Mouse (Mus musculus): ENCODE results near the gene Tfdp1.

Tfdp1 gene

DNA sequence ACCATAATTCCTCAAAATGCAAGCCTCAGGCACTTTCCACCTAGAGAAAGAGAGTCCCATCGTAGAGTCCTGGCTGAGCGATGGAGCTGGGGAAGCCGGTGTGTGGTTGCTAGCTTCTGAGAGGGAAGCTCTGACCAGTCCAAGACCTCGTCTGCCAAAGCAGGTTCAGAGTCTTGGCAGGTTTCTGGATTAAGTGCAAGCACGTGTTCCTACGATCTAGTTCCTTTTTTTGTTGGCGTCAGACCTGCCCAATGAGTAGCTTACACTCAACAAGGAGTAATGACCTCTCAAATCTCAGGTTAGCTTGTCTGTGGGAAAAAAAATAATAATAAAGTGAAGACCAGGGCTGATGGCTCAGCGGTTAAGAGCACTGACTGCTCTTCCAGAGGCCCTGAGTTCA is 49.2 kb downstream of the Tfdp1 start:
- no peak for TF ChIP-seq GATA4 (IDR thresholded peaks at IDR 0.05; ENCODE audit: insufficient replicate concordance, low read length)

DNA sequence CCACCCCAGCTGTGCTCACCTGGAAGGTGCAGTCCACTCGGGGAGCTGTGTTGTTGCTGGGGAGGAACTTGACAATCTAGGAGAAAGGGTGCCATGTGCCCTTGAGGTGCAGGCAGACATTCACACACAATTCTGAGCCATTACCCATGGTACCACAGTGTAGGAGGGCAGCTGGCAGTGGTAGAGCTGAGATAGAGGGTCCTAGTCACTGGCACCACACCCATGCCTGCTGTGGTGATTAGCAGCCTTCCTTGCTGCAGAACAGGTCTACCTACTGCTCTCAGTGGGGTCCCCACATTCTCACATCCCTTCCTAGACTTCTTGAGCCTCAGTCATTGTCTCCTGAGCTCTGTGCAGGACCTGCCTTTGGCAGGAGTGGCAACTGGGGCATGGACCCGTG is 50.2 kb downstream of the Tfdp1 start:
- no peak for TF ChIP-seq GATA4 (IDR thresholded peaks at IDR 0.05; ENCODE audit: insufficient replicate concordance, low read length)

DNA sequence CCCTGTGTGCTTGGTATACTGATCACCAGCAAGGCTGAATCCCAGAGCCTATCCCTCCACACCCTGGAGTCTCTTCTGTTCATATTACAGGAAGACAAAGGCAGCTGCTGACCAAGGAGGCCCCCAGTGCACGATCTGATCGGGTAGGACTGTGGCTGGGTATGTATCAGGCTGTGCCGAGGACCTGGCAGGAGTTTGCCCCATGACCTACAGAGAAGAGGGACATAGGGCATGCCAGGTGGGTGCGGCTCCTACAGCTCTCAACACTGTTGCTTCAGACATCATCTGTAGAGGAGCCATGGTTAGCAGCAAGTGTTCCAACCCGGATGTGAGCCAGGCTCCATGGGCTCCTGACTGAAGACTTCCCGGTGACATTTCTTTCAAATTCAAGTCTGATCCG is 55.3 kb downstream of the Tfdp1 start:
- no peak for TF ChIP-seq GATA4 (IDR thresholded peaks at IDR 0.05; ENCODE audit: insufficient replicate concordance, low read length)

DNA sequence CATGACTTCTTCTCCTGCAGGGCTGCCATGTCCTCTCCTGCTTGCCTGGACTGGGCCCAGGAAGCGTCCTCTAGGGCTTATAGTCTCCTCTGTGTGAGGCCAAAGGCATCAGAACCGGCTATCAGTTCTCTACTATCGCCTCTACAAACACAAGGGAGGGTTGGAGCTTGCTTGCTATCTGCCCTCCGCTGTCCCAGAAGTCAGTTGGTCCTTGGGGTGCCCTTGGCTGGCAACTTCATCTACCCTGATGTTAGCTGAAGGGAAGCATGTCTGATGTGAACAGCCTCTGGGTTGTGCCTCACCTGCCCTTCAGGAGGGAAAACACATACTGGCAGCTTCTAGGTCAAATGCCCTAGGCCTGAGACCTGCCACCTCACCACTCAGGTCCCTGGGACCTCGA is 58.2 kb downstream of the Tfdp1 start, which contains the start of gene Atp4b:
Gene Atp4b (minus strand): TSS at position 101 of the 400 bp plus-strand sequence.
- no peak for TF ChIP-seq GATA4 (IDR thresholded peaks at IDR 0.05; ENCODE audit: insufficient replicate concordance, low read length)

DNA sequence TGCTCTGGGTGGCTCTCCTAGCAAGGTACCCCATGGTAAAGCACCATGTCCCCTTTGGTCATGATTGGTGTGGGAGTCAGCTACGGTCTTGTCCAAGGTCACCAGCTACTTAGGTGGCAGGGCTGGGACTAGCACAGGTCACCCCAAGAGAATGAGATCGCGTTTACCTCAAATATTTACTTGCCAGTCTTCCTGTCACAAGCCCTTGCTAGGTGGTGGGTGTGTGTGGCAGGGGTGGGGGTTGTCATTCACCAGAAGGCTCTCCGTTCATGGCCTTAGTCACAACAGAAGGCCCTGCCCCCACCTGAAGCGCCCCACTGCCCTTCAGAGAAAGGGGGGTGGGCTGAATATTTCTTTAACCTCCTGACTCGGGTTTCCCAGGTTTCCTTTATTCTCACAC is 65.0 kb downstream of the Tfdp1 start:
- TF ChIP-seq GATA4 (IDR thresholded peaks at IDR 0.05; ENCODE audit: insufficient replicate concordance, low read length), result no peak

DNA sequence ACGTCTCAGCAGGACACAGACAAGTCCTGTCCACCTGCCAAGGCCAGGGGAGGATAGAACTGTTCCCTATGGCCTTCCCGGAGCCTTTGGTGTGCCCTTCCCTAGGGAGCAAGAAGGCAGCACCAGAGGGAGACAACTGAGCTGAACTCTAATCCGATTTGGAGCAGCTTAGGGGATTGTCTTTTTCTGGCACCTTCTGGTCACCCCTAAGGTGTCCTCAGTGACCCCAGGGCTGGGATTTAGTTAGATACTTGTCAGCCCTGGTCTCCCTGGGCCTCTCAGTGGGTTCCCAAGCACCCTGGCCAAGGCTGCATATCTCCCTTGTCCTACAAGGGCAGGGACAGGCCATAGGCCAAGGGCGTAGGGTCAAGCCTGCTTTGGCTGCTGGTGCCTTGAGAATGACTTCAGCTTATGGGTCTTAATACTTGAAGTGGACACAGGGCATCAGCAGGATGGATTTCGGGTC is 66.1 kb downstream of the Tfdp1 start, which contains the start of gene Grk1:
Gene Grk1 (plus strand): TSS at position 416 of the 466 bp plus-strand sequence.
- TF ChIP-seq GATA4 (IDR thresholded peaks at IDR 0.05; ENCODE audit: insufficient replicate concordance, low read length), result no peak

DNA sequence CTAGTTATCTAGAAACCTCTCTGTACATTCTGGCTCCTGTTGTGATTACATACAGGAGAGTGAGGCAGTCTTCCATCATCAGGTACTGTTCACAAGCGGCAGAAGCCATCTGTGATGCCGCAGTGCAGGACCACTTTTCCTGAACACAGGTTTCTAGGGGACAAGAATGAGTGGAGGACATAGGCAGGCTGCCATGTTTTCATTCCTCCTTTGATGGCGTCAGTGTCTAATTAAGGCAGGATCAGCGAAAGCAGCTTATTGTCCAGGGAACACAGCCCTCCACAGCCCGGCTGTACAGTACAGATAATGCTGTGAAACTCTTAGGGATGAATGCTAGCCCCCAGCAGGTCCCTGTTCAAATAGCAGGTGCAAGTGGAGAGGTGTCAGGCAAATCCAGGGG is 67.5 kb downstream of the Tfdp1 start:
- TF ChIP-seq GATA4 (IDR thresholded peaks at IDR 0.05; ENCODE audit: insufficient replicate concordance, low read length), result no peak

DNA sequence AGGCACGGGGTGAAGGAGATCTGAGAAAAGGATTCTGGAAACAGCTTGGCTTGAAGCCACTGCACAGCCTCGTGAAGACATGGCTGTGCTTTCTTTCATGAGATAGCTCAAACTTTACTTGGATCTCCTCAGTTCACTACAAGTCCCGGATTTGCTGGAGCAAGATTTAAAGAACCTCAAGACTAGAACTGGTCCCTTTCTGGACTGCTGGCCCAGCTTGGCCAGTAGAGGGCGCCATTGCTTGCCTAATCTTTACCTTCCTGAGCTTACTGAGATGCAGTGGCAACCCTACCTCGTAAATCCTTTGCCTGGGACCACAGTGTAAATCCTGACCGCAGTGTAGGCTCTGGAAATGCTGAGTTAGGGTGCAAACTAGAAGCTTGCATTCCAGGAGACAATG is 73.0 kb downstream of the Tfdp1 start:
- TF ChIP-seq GATA4 (IDR thresholded peaks at IDR 0.05; ENCODE audit: insufficient replicate concordance, low read length), result no peak

DNA sequence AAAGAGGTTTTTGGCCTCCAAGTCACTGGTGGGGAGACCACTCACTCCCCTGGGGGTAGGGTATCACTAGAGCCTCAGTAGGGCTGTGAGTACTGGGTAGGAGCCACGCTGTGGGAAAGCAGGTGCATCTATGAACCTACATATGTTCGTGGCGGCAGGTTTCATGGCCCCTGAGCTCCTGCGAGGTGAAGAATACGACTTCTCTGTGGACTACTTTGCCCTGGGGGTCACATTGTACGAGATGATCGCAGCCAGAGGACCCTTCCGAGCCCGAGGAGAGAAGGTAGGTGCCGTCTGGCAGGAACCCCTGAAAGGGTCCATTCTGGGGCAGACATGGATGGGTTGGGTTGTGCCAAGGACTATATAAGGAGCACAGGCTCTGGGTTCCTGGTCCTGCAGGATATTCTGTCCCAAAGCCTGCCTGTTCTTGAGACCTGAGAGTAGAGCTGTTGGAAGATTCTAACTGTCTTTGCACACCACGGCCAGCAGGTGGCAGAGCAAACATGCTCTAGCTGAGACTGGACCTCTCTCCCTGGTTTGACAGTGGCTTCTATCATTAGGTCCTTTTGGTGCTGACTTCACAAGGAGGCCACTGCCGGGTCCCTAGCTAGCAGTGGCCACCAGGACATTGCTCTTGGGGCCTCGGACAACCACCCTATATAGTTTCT is 74.5 kb downstream of the Tfdp1 start:
- no peak for TF ChIP-seq GATA4 (IDR thresholded peaks at IDR 0.05; ENCODE audit: insufficient replicate concordance, low read length)

DNA sequence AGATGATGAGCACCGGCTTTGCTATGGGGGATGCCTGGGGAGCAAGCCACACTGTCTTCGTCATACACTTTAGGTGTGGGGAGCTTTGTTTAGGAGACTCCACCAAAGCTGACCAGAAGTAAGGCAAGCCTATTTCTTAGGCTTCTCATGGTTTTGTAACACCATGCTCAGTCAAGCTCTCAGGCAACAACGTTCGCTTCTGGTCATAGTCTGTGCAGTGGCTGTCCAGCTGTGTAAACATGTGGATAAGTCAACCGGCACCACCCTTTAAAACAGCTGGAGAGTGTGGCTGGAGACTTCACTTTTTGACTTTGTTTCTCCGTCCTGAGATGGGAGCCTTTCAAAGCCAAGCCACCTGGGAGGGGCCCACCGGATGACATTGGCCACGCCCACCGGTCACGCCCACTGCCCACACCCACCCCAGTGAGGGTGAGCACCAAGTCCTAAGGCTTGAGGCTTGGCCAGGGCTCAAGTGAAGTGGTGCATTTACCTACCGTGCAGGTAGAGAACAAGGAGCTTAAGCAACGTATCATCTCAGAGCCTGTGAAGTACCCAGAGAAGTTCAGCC is 75.4 kb downstream of the Tfdp1 start:
- TF ChIP-seq GATA4 (IDR thresholded peaks at IDR 0.05; ENCODE audit: insufficient replicate concordance, low read length), result no peak

DNA sequence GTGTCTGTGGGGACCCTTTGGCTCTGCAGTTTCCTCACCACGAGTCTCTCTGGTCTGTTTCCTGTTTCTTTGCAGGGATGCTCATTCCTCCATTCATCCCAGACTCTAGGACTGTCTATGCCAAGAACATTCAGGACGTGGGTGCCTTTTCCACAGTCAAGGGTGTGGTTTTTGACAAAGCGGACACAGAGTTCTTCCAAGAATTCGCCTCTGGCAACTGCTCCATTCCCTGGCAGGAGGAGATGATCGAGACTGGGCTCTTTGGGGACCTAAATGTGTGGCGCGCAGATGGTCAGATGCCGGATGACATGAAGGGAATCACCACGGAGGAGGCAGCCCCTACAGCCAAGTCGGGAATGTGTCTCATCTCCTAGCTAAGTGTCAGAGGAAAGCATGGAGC is 77.3 kb downstream of the Tfdp1 start:
- TF ChIP-seq GATA4 (IDR thresholded peaks at IDR 0.05; ENCODE audit: insufficient replicate concordance, low read length), result no peak

DNA sequence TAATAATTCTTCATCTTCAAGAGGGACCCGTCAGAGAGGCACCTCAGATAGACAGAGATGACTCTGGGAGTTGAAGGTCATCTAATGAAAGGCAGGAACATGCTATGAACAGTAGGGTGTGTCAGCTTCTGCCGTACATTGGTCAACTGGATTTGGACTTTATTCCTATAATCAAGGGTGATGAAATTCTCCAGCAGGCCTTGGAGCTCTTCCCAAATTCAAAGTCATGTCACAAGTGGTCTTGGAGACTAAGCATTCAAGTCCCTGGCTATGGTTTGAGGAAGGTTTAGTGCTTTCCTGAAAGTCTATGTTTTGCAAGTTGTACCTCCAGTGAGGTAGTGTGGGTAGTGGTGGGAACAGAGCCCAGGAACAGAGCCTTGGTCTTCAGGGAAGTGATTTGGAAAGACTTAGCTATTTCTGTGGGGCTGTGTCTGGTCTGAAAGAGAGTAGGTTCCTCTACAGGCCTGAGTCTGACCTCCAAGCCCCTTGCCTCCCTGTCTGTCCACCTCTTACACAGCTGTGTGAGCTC is 80.6 kb downstream of the Tfdp1 start:
- no peak for TF ChIP-seq GATA4 (IDR thresholded peaks at IDR 0.05; ENCODE audit: insufficient replicate concordance, low read length)

DNA sequence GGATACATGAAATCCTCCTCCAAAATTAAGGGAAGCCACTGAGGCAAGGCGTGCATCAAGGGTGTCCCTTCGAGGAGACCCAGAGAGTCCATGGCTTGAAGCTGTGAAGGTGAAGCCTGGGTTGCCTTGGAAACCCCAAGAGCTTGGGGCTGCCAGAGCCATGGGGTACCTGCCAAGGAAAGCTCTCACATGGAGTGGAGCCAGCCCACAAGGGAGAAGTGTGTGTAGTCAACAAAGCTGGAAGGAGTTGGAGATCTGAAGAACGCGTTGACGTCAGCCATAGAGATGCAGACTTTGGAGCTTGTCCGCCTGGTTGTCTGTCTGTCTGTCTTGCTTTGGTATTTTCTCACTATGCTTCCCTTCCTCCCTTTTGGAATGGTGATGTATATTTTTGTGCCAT is 82.4 kb downstream of the Tfdp1 start:
- TF ChIP-seq GATA4 (IDR thresholded peaks at IDR 0.05; ENCODE audit: insufficient replicate concordance, low read length), result no peak

DNA sequence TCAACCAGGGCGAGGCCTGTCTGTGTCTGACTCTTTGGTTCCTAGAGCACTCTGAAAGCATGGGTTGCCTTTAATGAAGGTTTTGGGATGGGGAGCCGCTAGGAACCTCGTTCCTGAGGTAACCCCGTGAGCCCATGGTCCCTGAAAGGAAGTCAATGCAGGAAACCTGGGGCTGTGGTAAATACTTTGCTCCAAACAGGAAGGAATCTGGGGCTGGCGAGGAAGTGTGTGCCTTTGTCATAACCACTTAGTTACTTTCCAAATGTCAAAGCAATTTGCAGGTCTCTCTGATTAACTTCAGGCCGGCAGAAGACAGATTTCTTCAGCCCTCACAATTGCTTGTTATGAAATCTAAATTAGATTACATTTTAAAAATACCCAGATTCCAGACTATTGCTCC is 88.8 kb downstream of the Tfdp1 start:
- TF ChIP-seq GATA4 (IDR thresholded peaks at IDR 0.05; ENCODE audit: insufficient replicate concordance, low read length), result no peak
